Mouse (Mus musculus) C2C12 (cell line): ENCODE data around the gene Spaca9. TPM values are rescaled to one million over a fixed set of nuclear protein-coding genes. Genes with fewer than 3 reads are reported as not detected.
A peak's percentile ranks its signal among the peaks of the same experiment; 100 is the strongest.

Experiments used
- H3K27me3 ChIP-seq: one replicate; pipeline ENCODE4 v1.6.1; 2011; ENCODE audit not compliant: control insufficient read depth, insufficient read depth, insufficient read length
- H3K36me3 ChIP-seq: one replicate; pipeline ENCODE4 v1.6.1; 2011; ENCODE audit not compliant: control insufficient read depth, insufficient read depth
- H3K4me3 ChIP-seq: one replicate; pipeline ENCODE4 v1.5.1; 2011; ENCODE audit warnings: mild to moderate bottlenecking, control low read depth; ENCODE audit not compliant: poor library complexity, insufficient read depth, severe bottlenecking
- H3K79me2 ChIP-seq: one replicate; pipeline ENCODE4 v1.6.1; 2011; ENCODE audit not compliant: control insufficient read depth, insufficient read depth
- H3K79me3 ChIP-seq: one replicate; pipeline ENCODE4 v1.6.1; 2011; ENCODE audit warnings: low read depth, control low read depth
- H3ac ChIP-seq: one replicate; pipeline ENCODE3; 2011; ENCODE audit warnings: low read depth; ENCODE audit not compliant: control insufficient read depth, insufficient read length
- CEBPB ChIP-seq: IDR thresholded peaks from one replicate; pipeline ENCODE4 v1.6.1; 2011; ENCODE audit warnings: low read depth, mild to moderate bottlenecking, control low read depth, moderate library complexity
- CTCF ChIP-seq: IDR thresholded peaks from one replicate; pipeline ENCODE4 v1.5.1; 2011; ENCODE audit not compliant: control insufficient read depth, insufficient read depth, insufficient read length
- FOSL1 ChIP-seq: IDR thresholded peaks from one replicate; pipeline ENCODE4 v1.8.0; 2011; ENCODE audit warnings: mild to moderate bottlenecking, low read length; ENCODE audit not compliant: poor library complexity, insufficient read depth, severe bottlenecking
- MAX ChIP-seq: IDR thresholded peaks from one replicate; pipeline ENCODE4 v1.6.1; 2011; ENCODE audit warnings: mild to moderate bottlenecking, control low read depth
- MYOD1 ChIP-seq: IDR thresholded peaks from one replicate; pipeline ENCODE4 v1.6.1; 2011; ENCODE audit warnings: low read depth; ENCODE audit not compliant: control insufficient read depth, insufficient read length
- MYOG ChIP-seq: IDR thresholded peaks from one replicate; pipeline ENCODE4 v1.6.1; 2011; ENCODE audit not compliant: control insufficient read depth, insufficient read length; ENCODE audit errors: extremely low read depth
- USF1 ChIP-seq: IDR thresholded peaks from one replicate; pipeline ENCODE4 v1.6.1; 2011; ENCODE audit warnings: low read depth, mild to moderate bottlenecking, control low read depth, moderate library complexity
- polyA plus RNA-seq: library from polyadenylated mRNA; unstranded; fragments of >200 nt; fragmentation: generic; extraction: Trizol; gene quantifications from one replicate; pipeline ENCODE4 v1.2.1, GENCODE M21; 2012; ENCODE audit warnings: missing spikeins

The Spaca9 gene
- polyA plus RNA-seq, 1 experiment = 0.96 TPM

DNA sequence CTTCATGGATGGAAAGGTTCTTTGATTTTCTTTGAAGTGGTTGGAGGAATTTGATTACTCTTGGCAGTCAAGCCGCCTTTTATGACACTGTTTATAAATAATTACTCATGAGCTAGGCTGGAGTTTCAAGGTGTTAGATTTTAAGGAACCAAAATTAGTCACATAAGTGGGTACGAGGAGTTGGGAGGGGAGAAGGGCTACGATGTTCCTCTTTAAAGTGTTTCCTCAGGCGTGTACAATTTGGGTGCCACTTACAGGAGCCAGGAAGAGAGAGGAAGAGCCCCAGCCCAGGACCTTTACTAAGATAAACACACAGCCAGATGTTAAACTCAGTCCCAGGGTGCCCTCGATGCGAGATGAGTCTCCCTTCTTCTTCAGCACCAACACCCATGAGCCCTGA is 7.3 kb upstream of the Spaca9 start:
- Histone ChIP-seq H3K79me3 (no peaks in the 10 kb centered on the region), H3ac (no peak overlapping the region), H3K27me3 (peaks cover 68% of the 10 kb centered on the region), H3K36me3 (no peaks in the 10 kb centered on the region), H3K79me2 (no peaks in the 10 kb centered on the region), H3K4me3 (no peak overlapping the region)
- no peak for TF ChIP-seq CEBPB
- TF ChIP-seq MYOG = no peak
- TF ChIP-seq MAX = no peak
- TF ChIP-seq USF1 = no peak
- no peak for TF ChIP-seq FOSL1
- TF ChIP-seq CTCF = no peak
- TF ChIP-seq MYOD1 = no peak

- Histone ChIP-seq H3K4me3 (no peak overlapping the region), H3K27me3 (peaks cover 67% of the 10 kb centered on the region), H3K79me3 (no peaks in the 10 kb centered on the region), H3ac (no peak overlapping the region), H3K79me2 (no peaks in the 10 kb centered on the region), H3K36me3 (no peaks in the 10 kb centered on the region)
- TF ChIP-seq USF1 = no peak
- no peak for TF ChIP-seq MYOG
- TF ChIP-seq MAX = no peak
- no peak for TF ChIP-seq FOSL1
- TF ChIP-seq CTCF = no peak
- TF ChIP-seq MYOD1 = no peak
- no peak for TF ChIP-seq CEBPB
These were observed 6.6 kb upstream of the Spaca9 start for GRCm38 (mm10) chr2:28706106-28706636.

- Histone ChIP-seq H3K27me3 (peaks cover 33% of the 10 kb centered on the region), H3K4me3 (no peak overlapping the region), H3K36me3 (no peaks in the 10 kb centered on the region), H3ac (no peak overlapping the region), H3K79me2 (no peaks in the 10 kb centered on the region), H3K79me3 (no peaks in the 10 kb centered on the region)
- TF ChIP-seq CTCF (no peak), MYOD1 (no peak), MYOG (no peak), FOSL1 (no peak), USF1 (no peak), MAX (no peak), CEBPB (no peak)
These were observed 2.2 kb upstream of the Spaca9 start for GRCm38 (mm10) chr2:28701646-28702262.

DNA sequence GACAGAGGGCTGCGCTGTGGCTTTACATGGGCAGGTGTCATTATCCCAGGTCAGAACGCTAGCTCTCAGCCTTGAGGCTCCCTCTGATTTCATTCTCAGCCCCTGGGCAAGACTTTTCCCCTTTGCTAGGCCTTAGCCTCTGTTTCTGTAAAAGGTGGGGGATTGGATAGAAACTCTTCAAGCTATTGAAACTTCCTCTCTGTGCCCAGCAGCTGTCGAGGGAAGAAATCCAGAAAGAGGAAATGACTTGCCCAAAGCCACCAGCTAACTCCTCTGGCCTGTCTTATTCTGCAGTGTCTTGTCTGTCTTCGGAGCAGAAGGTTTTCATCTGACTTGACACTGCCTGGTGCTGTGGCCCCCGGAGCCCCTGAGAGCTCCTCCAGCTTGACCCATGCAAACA is 961 bp downstream of the Spaca9 start:
- Histone ChIP-seq H3K27me3 (peaks cover 10% of the 10 kb centered on the region), H3ac (no peak overlapping the region), H3K79me3 (no peaks in the 10 kb centered on the region), H3K79me2 (no peaks in the 10 kb centered on the region), H3K36me3 (no peaks in the 10 kb centered on the region), H3K4me3 (no peak overlapping the region)
- no peak for TF ChIP-seq USF1
- TF ChIP-seq MYOG = no peak
- TF ChIP-seq CTCF = no peak
- TF ChIP-seq MAX = no peak
- TF ChIP-seq FOSL1 = no peak
- no peak for TF ChIP-seq MYOD1
- no peak for TF ChIP-seq CEBPB

DNA sequence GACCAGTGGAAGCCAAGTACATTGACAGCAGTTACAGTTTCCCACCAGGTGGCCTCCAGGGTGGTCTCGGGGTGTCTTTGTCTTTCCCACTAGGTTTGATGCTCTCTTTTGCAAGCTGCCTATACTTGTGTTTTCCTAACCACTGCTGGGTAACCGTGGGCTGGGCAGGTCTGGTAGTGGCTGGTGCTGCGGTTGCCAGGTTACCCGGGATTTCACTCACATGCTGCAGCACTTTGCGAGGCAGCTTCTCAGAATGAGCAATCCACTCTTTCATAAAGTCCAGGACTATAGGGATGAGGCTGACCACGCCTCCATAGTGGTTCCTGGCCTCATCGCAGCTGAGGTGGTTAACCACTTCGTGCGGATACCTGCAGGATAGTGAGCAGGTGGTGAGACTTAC is 6.8 kb downstream of the Spaca9 start:
- H3K27me3 ChIP-seq = no peaks in the 10 kb centered on the region
- no peak overlapping the region for H3ac ChIP-seq
- H3K79me2 ChIP-seq = no peaks in the 10 kb centered on the region
- TF ChIP-seq CEBPB = no peak
- TF ChIP-seq MAX = no peak
- no peak for TF ChIP-seq MYOD1
- TF ChIP-seq FOSL1 = no peak
- TF ChIP-seq USF1 = no peak
- TF ChIP-seq CTCF = no peak
- no peak for TF ChIP-seq MYOG
- no peaks in the 10 kb centered on the region for H3K36me3 ChIP-seq
- no peaks in the 10 kb centered on the region for H3K79me3 ChIP-seq
- H3K4me3 ChIP-seq = no peak overlapping the region

GRCm38 (mm10) chr2:28688431-28688830 is 11.1 kb downstream of the Spaca9 start:
- TF ChIP-seq CTCF (peak; percentile 49), CEBPB (no peak)
- peaks cover 24% of the 10 kb centered on the region for H3K36me3 ChIP-seq

More at GRCm38 (mm10) chr2:28688431-28688830, 11.1 kb downstream of the Spaca9 start:
- Histone ChIP-seq H3K27me3 (no peaks in the 10 kb centered on the region), H3K79me2 (no peaks in the 10 kb centered on the region), H3K79me3 (no peaks in the 10 kb centered on the region), H3ac (no peak overlapping the region), H3K4me3 (no peak overlapping the region)
